Mouse (Mus musculus) heart, embryonic 16.5 days (tissue): Measurements from ENCODE around the gene Dgkz. TPM values are rescaled to one million over a fixed set of nuclear protein-coding genes. Genes with fewer than 3 reads are reported as not detected.
A peak's percentile ranks its signal among the peaks of the same experiment; 100 is the strongest.

ENCODE experiments used
- ATAC-seq: fragments of 200-750 bp; cut with Nextera tagmentation; replicated peaks from 2 replicates; pipeline ENCODE4 v1.8.0; 2017; ENCODE audit warnings: moderate number of reproducible peaks; ENCODE audit not compliant: insufficient read depth, low FRiP score; ENCODE audit errors: extremely low read depth
- H3K27ac ChIP-seq: fragments of 300-500 bp; sonication (generic); 2 replicates; pipeline ENCODE4 v1.5.1; 2014; ENCODE audit warnings: mild to moderate bottlenecking, low read length, control low read depth, moderate library complexity
- H3K27me3 ChIP-seq: fragments of 300-500 bp; sonication (generic); 2 replicates; pipeline ENCODE4 v1.6.1; 2014; ENCODE audit warnings: low read length, mixed read lengths; ENCODE audit not compliant: control insufficient read depth, insufficient read depth
- H3K36me3 ChIP-seq: fragments of 300-500 bp; sonication (generic); 2 replicates; pipeline ENCODE4 v1.6.1; 2014; ENCODE audit not compliant: control insufficient read depth, insufficient read depth
- H3K4me1 ChIP-seq: fragments of 300-500 bp; sonication (generic); 2 replicates; pipeline ENCODE4 v1.6.1; 2014; ENCODE audit warnings: low read length, mixed read lengths; ENCODE audit not compliant: control insufficient read depth, insufficient read depth
- H3K4me2 ChIP-seq: fragments of 300-500 bp; sonication (generic); 2 replicates; pipeline ENCODE4 v1.6.1; 2014; ENCODE audit warnings: low read depth, mild to moderate bottlenecking, control low read depth, low read length
- H3K4me3 ChIP-seq: fragments of 300-500 bp; sonication (generic); 2 replicates; pipeline ENCODE4 v1.5.1; 2014; ENCODE audit warnings: mild to moderate bottlenecking, control low read depth, low read length
- H3K9ac ChIP-seq: fragments of 300-500 bp; sonication (generic); 2 replicates; pipeline ENCODE4 v1.6.1; 2014; ENCODE audit warnings: low read length, control low read depth
- H3K9me3 ChIP-seq: fragments of 300-500 bp; sonication (generic); replicated peaks from 2 replicates; pipeline ENCODE4 v1.6.1; 2016; ENCODE audit warnings: low read length; ENCODE audit not compliant: control insufficient read depth
- WGBS: fragments of 180-500 bp; shearing (Covaris S2); extraction: QIAGEN DNeasy Blood & Tissue Kit; methylation state at CpG from one replicate; pipeline ENCODE4 v1.1.7; 2014; 5-methylcytosine and 5-hydroxymethylcytosine counted together
- polyA plus RNA-seq: library from polyadenylated mRNA; unstranded; fragments of >200 nt; fragmentation: Nextera tagmentation; extraction: Ambion mirVana; gene quantifications from 2 replicates; pipeline ENCODE4 v1.2.1, GENCODE M21; 2015

The Dgkz gene
- polyA plus RNA-seq, 1 experiment from 2014 or later: 43.1 TPM

GRCm38 (mm10) chr2:91921790-91922570, 53.7 kb downstream of the Dgkz start:
- H3K9ac ChIP-seq: no peak overlapping the region
- peak overlapping the region; percentile 67 for H3K4me3 ChIP-seq
- peak overlapping the region; percentile 97 for H3K4me2 ChIP-seq
- H3K27me3 ChIP-seq: peaks cover 43% of the 10 kb centered on the region
- H3K4me1 ChIP-seq: peaks cover 18% of the 10 kb centered on the region
- under 1% methylated on average over 64 of the region's 64 CpGs for WGBS
- H3K27ac ChIP-seq: no peak overlapping the region
- no peaks in the 10 kb centered on the region for H3K9me3 ChIP-seq
- peak; percentile 24 for ATAC-seq
- peaks cover 16% of the 10 kb centered on the region for H3K36me3 ChIP-seq

- peak overlapping the region; percentile 97 for H3K4me2 ChIP-seq
- H3K27ac ChIP-seq: no peak overlapping the region
- WGBS: 2% methylated on average over 31 of the region's 31 CpGs
- H3K36me3 ChIP-seq: peaks cover 16% of the 10 kb centered on the region
- H3K27me3 ChIP-seq: peaks cover 43% of the 10 kb centered on the region
- ATAC-seq: peak; percentile 54; the same call in 1 of the 2 replicates
- no peaks in the 10 kb centered on the region for H3K9me3 ChIP-seq
- H3K9ac ChIP-seq: no peak overlapping the region
- H3K4me1 ChIP-seq: peaks cover 18% of the 10 kb centered on the region
- peak overlapping the region; percentile 67 for H3K4me3 ChIP-seq
These were observed 54.4 kb downstream of the Dgkz start for GRCm38 (mm10) chr2:91921181-91921789.

- H3K4me1 ChIP-seq: peaks cover 18% of the 10 kb centered on the region
- no peak overlapping the region for H3K9ac ChIP-seq
- no peak overlapping the region for H3K4me2 ChIP-seq
- no peaks in the 10 kb centered on the region for H3K9me3 ChIP-seq
- H3K36me3 ChIP-seq: peaks cover 16% of the 10 kb centered on the region
- H3K4me3 ChIP-seq: no peak overlapping the region
- 70% methylated on average over 4 of the region's 4 CpGs for WGBS
- no peak overlapping the region for H3K27ac ChIP-seq
- ATAC-seq: no peak
- H3K27me3 ChIP-seq: peaks cover 39% of the 10 kb centered on the region
These were observed 55.5 kb downstream of the Dgkz start for GRCm38 (mm10) chr2:91920130-91920529.

GRCm38 (mm10) chr2:91917096-91917495, 58.6 kb downstream of the Dgkz start:
- Histone ChIP-seq H3K27me3 (peaks cover 17% of the 10 kb centered on the region), H3K9ac (no peak overlapping the region), H3K9me3 (no peaks in the 10 kb centered on the region), H3K4me2 (no peak overlapping the region), H3K36me3 (peaks cover 25% of the 10 kb centered on the region), H3K4me3 (no peak overlapping the region), H3K4me1 (peaks cover 8% of the 10 kb centered on the region), H3K27ac (no peak overlapping the region)
- no peak for ATAC-seq
- 89% methylated on average over 7 of the region's 7 CpGs for WGBS

GRCm38 (mm10) chr2:91916346-91916977, 59.2 kb downstream of the Dgkz start:
- H3K4me3 ChIP-seq: no peak overlapping the region
- peaks cover 10% of the 10 kb centered on the region for H3K27me3 ChIP-seq
- peaks cover 29% of the 10 kb centered on the region for H3K36me3 ChIP-seq
- no peak for ATAC-seq
- H3K9me3 ChIP-seq: no peaks in the 10 kb centered on the region
- H3K4me1 ChIP-seq: peaks cover 2% of the 10 kb centered on the region
- WGBS: 74% methylated on average over 7 of the region's 7 CpGs
- no peak overlapping the region for H3K4me2 ChIP-seq
- H3K27ac ChIP-seq: no peak overlapping the region
- no peak overlapping the region for H3K9ac ChIP-seq

- Histone ChIP-seq H3K27ac (no peak overlapping the region), H3K4me3 (no peak overlapping the region), H3K4me1 (no peaks in the 10 kb centered on the region), H3K9me3 (no peaks in the 10 kb centered on the region), H3K4me2 (no peak overlapping the region), H3K36me3 (peaks cover 30% of the 10 kb centered on the region), H3K27me3 (no peaks in the 10 kb centered on the region), H3K9ac (no peak overlapping the region)
- ATAC-seq: no peak
- 70% methylated on average over 7 of the region's 7 CpGs for WGBS
These were observed 62.1 kb downstream of the Dgkz start for GRCm38 (mm10) chr2:91913328-91914110.

GRCm38 (mm10) chr2:91912616-91913015, 63.0 kb downstream of the Dgkz start:
- H3K4me3 ChIP-seq: no peak overlapping the region
- no peaks in the 10 kb centered on the region for H3K4me1 ChIP-seq
- WGBS: 59% methylated on average over 3 of the region's 3 CpGs
- no peak overlapping the region for H3K27ac ChIP-seq
- H3K36me3 ChIP-seq: peaks cover 25% of the 10 kb centered on the region
- H3K4me2 ChIP-seq: no peak overlapping the region
- H3K27me3 ChIP-seq: no peaks in the 10 kb centered on the region
- ATAC-seq: no peak
- H3K9me3 ChIP-seq: no peaks in the 10 kb centered on the region
- no peak overlapping the region for H3K9ac ChIP-seq

- H3K4me2 ChIP-seq: no peak overlapping the region
- no peaks in the 10 kb centered on the region for H3K9me3 ChIP-seq
- H3K9ac ChIP-seq: no peak overlapping the region
- no peak for ATAC-seq
- H3K27ac ChIP-seq: no peak overlapping the region
- H3K4me1 ChIP-seq: no peaks in the 10 kb centered on the region
- H3K4me3 ChIP-seq: no peak overlapping the region
- H3K27me3 ChIP-seq: no peaks in the 10 kb centered on the region
- 92% methylated on average over 2 of the region's 2 CpGs for WGBS
- peaks cover 9% of the 10 kb centered on the region; the same call in 1 of the 2 replicates for H3K36me3 ChIP-seq
These were observed 69.5 kb downstream of the Dgkz start for GRCm38 (mm10) chr2:91906141-91906540.
